Comparison of ENCODE assay signal across 8 mouse cellular contexts in the genomic region with DNA sequence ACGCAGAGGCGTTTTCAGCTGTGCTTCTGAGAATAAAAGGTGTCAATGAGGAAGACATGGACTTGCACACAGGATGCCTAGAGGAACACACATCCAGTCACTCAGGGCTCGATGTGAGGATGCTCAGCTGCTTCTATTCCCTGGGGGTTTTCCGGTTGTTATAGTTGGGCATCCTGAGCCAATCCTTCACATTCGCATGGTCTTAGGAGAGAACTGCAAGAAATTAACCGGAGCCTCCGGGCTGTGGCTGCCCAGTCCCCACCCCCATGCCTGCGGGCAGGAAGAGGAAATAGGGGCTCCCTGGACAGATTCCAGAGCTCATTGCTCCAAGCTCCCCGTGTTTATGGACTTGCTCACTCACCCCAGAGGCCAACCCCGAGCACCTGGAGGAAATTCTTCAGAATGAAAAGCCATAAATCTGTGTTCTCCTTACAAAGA.
A peak's percentile ranks its signal among the peaks of the same experiment; 100 is the strongest.
DNase-seq lines count a peak whose midpoint lies in the region; ATAC-seq and TF ChIP-seq lines count a peak whose summit lies in the region.

No protein-coding gene starts in this region.

- H3K9ac ChIP-seq in lung, embryonic 15.5 days: no peak overlapping the region

- no peaks in the 10 kb centered on the region for H3K9me3 ChIP-seq in heart, embryonic 10.5 days
- no peaks in the 10 kb centered on the region for H3K9me3 ChIP-seq in lung, embryonic 15.5 days

- H3K4me3 ChIP-seq in C2C12 (ENCODE audit: insufficient read depth, poor library complexity, severe bottlenecking): peak overlapping the region; percentile 23
- peak overlapping the region; percentile 59 for H3K4me3 ChIP-seq in bone marrow macrophage, adult 2 months (ENCODE audit: insufficient read depth, low read length)
- no peak overlapping the region for H3K4me3 ChIP-seq in heart, embryonic 10.5 days
- peak overlapping the region; percentile 9; the same call in 1 of the 2 replicates for H3K4me3 ChIP-seq in kidney, adult 2 months (ENCODE audit: insufficient read depth, low read depth, low read length)
- peak overlapping the region; percentile 0; the same call in 1 of the 2 replicates for H3K4me3 ChIP-seq in lung, embryonic 15.5 days
- H3K4me3 ChIP-seq in small intestine, adult 2 months (ENCODE audit: low read depth, low read length): peak overlapping the region; percentile 38

- ATAC-seq in lung, embryonic 15.5 days (ENCODE audit: borderline replicate concordance, extremely low read depth, low FRiP score, low TSS enrichment): no peak

- H3K4me2 ChIP-seq in lung, embryonic 15.5 days: peak overlapping the region; percentile 41

- H3K79me3 ChIP-seq in C2C12 (ENCODE audit: low read depth): peaks cover 2% of the 10 kb centered on the region

- H3ac ChIP-seq in C2C12 (ENCODE audit: control insufficient read depth, insufficient read length, low read depth): no peak overlapping the region

- 44% methylated on average over 10 of the region's 10 CpGs for WGBS in heart, embryonic 10.5 days
- WGBS in kidney, adult 2 months: 19% methylated on average over 10 of the region's 10 CpGs
- 26% methylated on average over 10 of the region's 10 CpGs for WGBS in lung, embryonic 15.5 days
- 3% methylated on average over 10 of the region's 10 CpGs for WGBS in small intestine, adult 2 months

- H3K36me3 ChIP-seq in C2C12 (ENCODE audit: control insufficient read depth, insufficient read depth): peaks cover 7% of the 10 kb centered on the region
- H3K36me3 ChIP-seq in heart, embryonic 10.5 days: no peaks in the 10 kb centered on the region
- no peaks in the 10 kb centered on the region for H3K36me3 ChIP-seq in kidney, adult 2 months (ENCODE audit: control insufficient read depth, insufficient read depth, low read length)
- H3K36me3 ChIP-seq in lung, embryonic 15.5 days: no peaks in the 10 kb centered on the region
- no peaks in the 10 kb centered on the region for H3K36me3 ChIP-seq in small intestine, adult 2 months (ENCODE audit: control insufficient read depth, insufficient read depth, low read length)

- H3K27ac ChIP-seq in bone marrow macrophage, adult 2 months (ENCODE audit: insufficient read depth, low read depth, low read length): peak overlapping the region; percentile 96
- peak overlapping the region; percentile 85 for H3K27ac ChIP-seq in heart, embryonic 10.5 days
- peak overlapping the region; percentile 89 for H3K27ac ChIP-seq in kidney, adult 2 months (ENCODE audit: insufficient read depth, low read depth, low read length)
- peak overlapping the region; percentile 88 for H3K27ac ChIP-seq in lung, embryonic 15.5 days
- peak overlapping the region; percentile 71 for H3K27ac ChIP-seq in small intestine, adult 2 months (ENCODE audit: insufficient read depth, low read depth, low read length)

- H3K79me2 ChIP-seq in C2C12 (ENCODE audit: control insufficient read depth, insufficient read depth): peaks cover 34% of the 10 kb centered on the region

- DNase-seq in heart, embryonic 10.5 days (ENCODE audit: low spot score): no peak
- DNase-seq in kidney, adult 2 months: peak; percentile 87
- no peak for DNase-seq in frontal cortex, postnatal 25 days (ENCODE audit: low spot score in 2 of 2)
- no peak for DNase-seq in natural killer cell, adult 2 months (ENCODE audit: low spot score in 2 of 2)

- TF ChIP-seq CTCF in C2C12 (IDR thresholded peaks at IDR 0.05; ENCODE audit: control insufficient read depth, insufficient read depth, insufficient read length): no peak
- TF ChIP-seq CTCF in bone marrow macrophage, adult 2 months (IDR thresholded peaks at IDR 0.05; ENCODE audit: low read depth, low read length): no peak
- TF ChIP-seq CTCF in kidney, adult 2 months (conservative IDR thresholded peaks at IDR 0.05; ENCODE audit: insufficient read depth, insufficient read length, low read depth, low read length): no peak
- no peak for TF ChIP-seq CTCF in small intestine, adult 2 months (IDR thresholded peaks at IDR 0.05; ENCODE audit: extremely low read depth, insufficient read length, insufficient replicate concordance, low read depth, low read length)

- no peak for TF ChIP-seq POLR2A in bone marrow macrophage, adult 2 months (IDR thresholded peaks at IDR 0.05; ENCODE audit: borderline replicate concordance, low read depth, low read length)
- no peak for TF ChIP-seq POLR2A in kidney, adult 2 months (IDR thresholded peaks at IDR 0.05; ENCODE audit: low read depth, low read length)
- TF ChIP-seq POLR2A in small intestine, adult 2 months (IDR thresholded peaks at IDR 0.05; ENCODE audit: low read depth, low read length): no peak

- H3K27me3 ChIP-seq in C2C12 (ENCODE audit: control insufficient read depth, insufficient read depth, insufficient read length): no peaks in the 10 kb centered on the region
- H3K27me3 ChIP-seq in heart, embryonic 10.5 days (ENCODE audit: insufficient read depth, poor library complexity, severe bottlenecking): no peaks in the 10 kb centered on the region
- no peaks in the 10 kb centered on the region for H3K27me3 ChIP-seq in kidney, adult 2 months (replicated peaks; ENCODE audit: control insufficient read depth, insufficient read depth, low read length)
- no peaks in the 10 kb centered on the region for H3K27me3 ChIP-seq in lung, embryonic 15.5 days
- no peaks in the 10 kb centered on the region for H3K27me3 ChIP-seq in small intestine, adult 2 months (ENCODE audit: control insufficient read depth, insufficient read depth, low read length)

- H3K4me1 ChIP-seq in bone marrow macrophage, adult 2 months (ENCODE audit: control insufficient read depth, insufficient read depth, low read length): peaks cover 25% of the 10 kb centered on the region
- peaks cover 97% of the 10 kb centered on the region for H3K4me1 ChIP-seq in heart, embryonic 10.5 days
- H3K4me1 ChIP-seq in kidney, adult 2 months (ENCODE audit: control insufficient read depth, insufficient read depth, low read length): peaks cover 28% of the 10 kb centered on the region
- H3K4me1 ChIP-seq in lung, embryonic 15.5 days: peaks cover 91% of the 10 kb centered on the region
- H3K4me1 ChIP-seq in small intestine, adult 2 months (ENCODE audit: control insufficient read depth, insufficient read depth, insufficient read length, low read length): peaks cover 20% of the 10 kb centered on the region

TF ChIP-seq in C2C12, 6 proteins besides CTCF, POLR2A, EP300 and RAD21:
- TF ChIP-seq MYOD1 (IDR thresholded peaks at IDR 0.05; ENCODE audit: control insufficient read depth, insufficient read length, low read depth): peak; percentile 7
- TF ChIP-seq FOSL1 (IDR thresholded peaks at IDR 0.05; ENCODE audit: insufficient read depth, low read length, poor library complexity, severe bottlenecking): no peak
